Mouse (Mus musculus) kidney, embryonic 14.5 days (tissue): ENCODE measurements around the gene Eid2b. TPM values are rescaled to one million over a fixed set of nuclear protein-coding genes. Genes with fewer than 3 reads are reported as not detected.

Experiments
- ATAC-seq: fragments of 200-750 bp; cut with Nextera tagmentation; 2 replicates; pipeline ENCODE4 v1.8.0; 2017; ENCODE audit warnings: moderate number of reproducible peaks, mild to moderate bottlenecking, moderate TSS enrichment, moderate library complexity; ENCODE audit not compliant: low FRiP score, low TSS enrichment
- H3K27ac ChIP-seq: fragments of 300-500 bp; sonication (generic); 2 replicates; pipeline ENCODE4 v1.5.1; 2014; ENCODE audit warnings: low read depth, mild to moderate bottlenecking, low read length, moderate library complexity, mixed read lengths
- H3K27me3 ChIP-seq: fragments of 300-500 bp; sonication (generic); 2 replicates; pipeline ENCODE4 v1.6.1; 2014; ENCODE audit warnings: mild to moderate bottlenecking, low read length; ENCODE audit not compliant: control insufficient read depth, insufficient read depth
- H3K36me3 ChIP-seq: fragments of 300-500 bp; sonication (generic); 2 replicates; pipeline ENCODE4 v1.6.1; 2014; ENCODE audit warnings: low read length, mixed read lengths; ENCODE audit not compliant: control insufficient read depth, insufficient read depth
- H3K4me1 ChIP-seq: fragments of 300-500 bp; sonication (generic); 2 replicates; pipeline ENCODE4 v1.6.1; 2014; ENCODE audit warnings: low read length, mixed read lengths; ENCODE audit not compliant: control insufficient read depth, insufficient read depth
- H3K4me2 ChIP-seq: fragments of 300-500 bp; sonication (generic); replicated peaks from 2 replicates; pipeline ENCODE4 v1.6.1; 2014; ENCODE audit warnings: low read depth, mild to moderate bottlenecking, low read length
- H3K4me3 ChIP-seq: fragments of 300-500 bp; sonication (generic); 2 replicates; pipeline ENCODE4 v1.5.1; 2014; ENCODE audit warnings: mild to moderate bottlenecking, low read length
- H3K9ac ChIP-seq: fragments of 300-500 bp; sonication (generic); 2 replicates; pipeline ENCODE4 v1.6.1; 2014; ENCODE audit warnings: low read depth, mild to moderate bottlenecking, low read length, moderate library complexity
- H3K9me3 ChIP-seq: fragments of 300-500 bp; sonication (generic); 2 replicates; pipeline ENCODE4 v1.6.1; 2016; ENCODE audit warnings: low read length; ENCODE audit not compliant: control insufficient read depth
- WGBS: fragments of 180-500 bp; shearing (Covaris S2); extraction: QIAGEN DNeasy Blood & Tissue Kit; methylation state at CpG from one replicate; pipeline ENCODE4 v1.1.7; 2014; 5-methylcytosine and 5-hydroxymethylcytosine counted together
- polyA plus RNA-seq: library from polyadenylated mRNA; unstranded; fragments of >200 nt; fragmentation: Nextera tagmentation; extraction: Ambion mirVana; gene quantifications from 2 replicates; pipeline ENCODE4 v1.2.1, GENCODE M21; 2014

Gene Eid2b
- polyA plus RNA-seq, 1 experiment from 2014 or later, result 12.1 TPM

DNA sequence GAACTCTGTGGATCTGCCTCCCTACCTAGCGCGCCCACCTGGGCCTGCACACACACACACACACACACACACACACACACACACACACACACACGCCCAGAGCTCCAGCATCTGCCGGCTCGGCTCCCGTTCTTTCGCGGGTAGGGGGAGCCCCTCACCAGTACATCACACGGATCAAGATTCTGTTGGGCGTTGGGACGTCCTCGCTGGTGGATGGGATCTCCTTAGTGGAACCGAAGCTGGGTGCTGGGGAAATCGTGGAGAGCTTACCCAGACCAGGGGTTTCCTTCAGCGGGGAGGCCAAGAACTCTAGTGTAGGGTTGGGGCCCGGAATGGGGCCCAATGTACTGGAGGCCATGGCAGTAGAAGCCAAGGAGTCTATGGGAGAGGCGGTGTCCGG lies 12.6 kb downstream of the Eid2b start:
- Histone ChIP-seq H3K4me1 (peaks cover 4% of the 10 kb centered on the region; the same call in 1 of the 2 replicates), H3K9ac (peak overlapping the region; percentile 31; the same call in 1 of the 2 replicates), H3K9me3 (no peaks in the 10 kb centered on the region), H3K27ac (no peak overlapping the region), H3K36me3 (no peaks in the 10 kb centered on the region), H3K4me3 (peak overlapping the region; percentile 34), H3K27me3 (peaks cover 60% of the 10 kb centered on the region), H3K4me2 (peak overlapping the region; percentile 49)
- ATAC-seq, result peak; percentile 36; the same call in 1 of the 2 replicates
- 0% methylated on average over 18 of the region's 18 CpGs for WGBS

DNA sequence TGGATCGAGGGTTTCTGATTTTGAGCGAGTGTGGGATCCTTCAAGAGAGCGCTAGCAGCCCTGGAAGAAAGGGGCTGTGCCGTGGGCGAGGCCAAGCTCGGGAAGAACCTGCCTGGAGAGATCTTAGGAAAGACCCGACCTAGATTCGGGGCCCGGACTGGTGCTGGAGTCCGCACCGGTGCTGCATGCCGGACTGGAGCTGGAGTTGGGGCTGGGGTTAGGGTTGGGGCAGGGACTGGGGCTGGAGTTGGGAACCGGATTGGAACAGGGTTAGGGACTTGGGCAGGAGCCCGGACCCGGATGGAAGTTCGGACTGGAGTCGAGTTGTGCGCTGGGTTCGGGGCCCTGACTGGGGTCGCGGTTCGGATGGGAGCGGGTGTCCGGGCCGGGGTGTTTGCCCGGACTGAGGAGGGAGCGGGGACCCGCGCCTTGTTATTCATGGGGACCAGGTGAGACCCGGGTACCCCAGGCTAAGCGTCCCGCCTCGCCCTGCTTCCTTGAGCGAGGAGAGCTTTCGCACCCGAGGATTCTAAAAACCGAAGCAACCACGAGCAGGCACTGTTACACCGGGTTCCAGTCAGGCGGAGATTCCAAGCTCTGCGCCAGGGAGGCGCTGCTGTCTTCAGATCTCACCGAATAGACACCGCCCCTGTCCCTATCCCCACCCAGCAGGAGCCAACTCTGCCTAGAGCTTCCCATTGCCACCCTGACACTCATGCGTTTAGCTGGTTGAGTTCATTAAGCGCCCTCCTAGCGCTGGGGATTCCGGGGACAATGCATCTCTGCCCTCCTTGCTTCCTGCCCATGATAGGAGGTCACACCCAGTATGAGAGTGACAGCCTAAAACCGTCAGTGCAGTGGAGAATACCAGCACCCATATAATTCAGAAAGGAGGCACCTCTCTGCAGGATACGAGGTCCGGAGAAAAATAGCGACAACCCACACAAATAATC lies 13.4 kb downstream of the Eid2b start, which contains the start of gene Selenov:
TSS of gene Selenov (minus strand) at position 549 of the 953 bp plus-strand sequence.
- peak; percentile 68 for ATAC-seq
- peaks cover 60% of the 10 kb centered on the region for H3K27me3 ChIP-seq
- H3K36me3 ChIP-seq, result no peaks in the 10 kb centered on the region
- H3K4me3 ChIP-seq, result peak within 1 kb of the TSS; percentile 34
- H3K4me2 ChIP-seq, result peak within 1 kb of the TSS; percentile 49
- no peaks in the 10 kb centered on the region for H3K9me3 ChIP-seq
- H3K4me1 ChIP-seq, result peaks cover 4% of the 10 kb centered on the region; the same call in 1 of the 2 replicates
- 1% methylated on average over 52 of the region's 52 CpGs for WGBS
- peak within 1 kb of the TSS; percentile 31; the same call in 1 of the 2 replicates for H3K9ac ChIP-seq
- no peak within 1 kb of the TSS for H3K27ac ChIP-seq

DNA sequence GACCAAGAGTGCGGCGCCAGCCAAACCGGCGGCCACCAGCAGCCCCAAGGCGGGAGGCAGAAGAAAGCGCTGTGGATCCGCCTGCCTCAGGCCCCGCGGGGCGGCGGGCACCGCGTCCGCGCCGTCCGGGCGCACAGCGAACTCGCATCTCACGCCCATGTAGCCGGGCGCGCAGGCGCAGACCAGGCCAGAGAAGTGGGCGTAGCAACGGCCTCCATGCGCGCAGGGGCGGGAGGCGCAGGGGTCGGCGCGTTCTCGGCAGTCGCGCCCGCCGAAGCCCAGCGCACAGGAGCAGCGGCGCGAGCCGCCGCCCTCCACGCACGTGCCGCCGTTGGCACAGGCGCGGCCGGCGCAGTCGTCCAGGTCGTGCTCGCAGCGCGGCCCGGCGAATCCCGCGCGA lies 16.9 kb downstream of the Eid2b start:
- WGBS, result 2% methylated on average over 51 of the region's 63 CpGs
- peak overlapping the region; percentile 88 for H3K4me2 ChIP-seq
- ATAC-seq, result peak; percentile 51; the same call in 1 of the 2 replicates
- no peaks in the 10 kb centered on the region for H3K9me3 ChIP-seq
- peaks cover 4% of the 10 kb centered on the region; the same call in 1 of the 2 replicates for H3K4me1 ChIP-seq
- peaks cover 60% of the 10 kb centered on the region for H3K27me3 ChIP-seq
- peak overlapping the region; percentile 56 for H3K4me3 ChIP-seq
- H3K27ac ChIP-seq, result no peak overlapping the region
- H3K36me3 ChIP-seq, result no peaks in the 10 kb centered on the region
- H3K9ac ChIP-seq, result peak overlapping the region; percentile 58; the same call in 1 of the 2 replicates

DNA sequence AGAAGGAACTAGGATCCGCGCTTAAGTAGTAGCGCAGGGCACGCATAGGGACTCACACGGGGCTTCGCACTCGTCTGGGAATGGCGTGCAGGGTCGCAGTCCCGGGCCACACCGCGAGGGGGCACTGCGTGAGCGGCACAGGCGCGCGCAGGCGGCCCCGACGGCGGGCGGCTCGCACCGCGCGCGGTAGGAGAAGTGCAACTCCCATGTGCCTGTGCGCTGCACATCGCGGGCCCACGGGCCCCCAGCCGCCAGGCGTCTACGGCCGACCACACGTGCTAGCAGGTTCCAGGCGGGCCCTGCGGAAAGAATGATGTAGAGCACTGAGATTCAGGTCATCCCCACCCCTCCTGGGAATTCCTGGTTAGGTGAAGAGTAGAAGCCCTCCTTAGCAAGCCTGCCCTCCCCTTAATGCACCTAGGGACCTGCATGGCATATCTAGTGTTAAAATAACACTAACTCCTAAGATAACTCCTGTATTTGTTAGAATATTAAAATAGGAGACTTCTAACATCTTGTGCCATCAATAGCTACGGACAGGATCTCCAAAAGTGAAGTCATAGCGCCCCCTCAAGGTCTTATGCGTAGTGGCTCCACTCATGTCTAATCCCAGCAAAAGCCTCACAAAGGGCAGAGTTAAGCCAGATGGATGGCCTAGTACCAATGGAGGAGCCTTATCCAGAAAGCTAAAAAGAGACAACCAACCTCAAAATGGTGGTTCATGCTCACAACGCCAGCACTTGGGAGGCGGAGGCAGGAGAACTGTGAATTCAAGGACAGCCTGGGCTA lies 21.5 kb downstream of the Eid2b start:
- ATAC-seq, result no peak
- peaks cover 4% of the 10 kb centered on the region; the same call in 1 of the 2 replicates for H3K4me1 ChIP-seq
- H3K9ac ChIP-seq, result peak overlapping the region; percentile 12; the same call in 1 of the 2 replicates
- no peaks in the 10 kb centered on the region for H3K36me3 ChIP-seq
- H3K9me3 ChIP-seq, result no peaks in the 10 kb centered on the region
- peaks cover 50% of the 10 kb centered on the region for H3K27me3 ChIP-seq
- peak overlapping the region; percentile 6 for H3K4me2 ChIP-seq
- H3K27ac ChIP-seq, result no peak overlapping the region
- 18% methylated on average over 43 of the region's 43 CpGs for WGBS
- no peak overlapping the region for H3K4me3 ChIP-seq

DNA sequence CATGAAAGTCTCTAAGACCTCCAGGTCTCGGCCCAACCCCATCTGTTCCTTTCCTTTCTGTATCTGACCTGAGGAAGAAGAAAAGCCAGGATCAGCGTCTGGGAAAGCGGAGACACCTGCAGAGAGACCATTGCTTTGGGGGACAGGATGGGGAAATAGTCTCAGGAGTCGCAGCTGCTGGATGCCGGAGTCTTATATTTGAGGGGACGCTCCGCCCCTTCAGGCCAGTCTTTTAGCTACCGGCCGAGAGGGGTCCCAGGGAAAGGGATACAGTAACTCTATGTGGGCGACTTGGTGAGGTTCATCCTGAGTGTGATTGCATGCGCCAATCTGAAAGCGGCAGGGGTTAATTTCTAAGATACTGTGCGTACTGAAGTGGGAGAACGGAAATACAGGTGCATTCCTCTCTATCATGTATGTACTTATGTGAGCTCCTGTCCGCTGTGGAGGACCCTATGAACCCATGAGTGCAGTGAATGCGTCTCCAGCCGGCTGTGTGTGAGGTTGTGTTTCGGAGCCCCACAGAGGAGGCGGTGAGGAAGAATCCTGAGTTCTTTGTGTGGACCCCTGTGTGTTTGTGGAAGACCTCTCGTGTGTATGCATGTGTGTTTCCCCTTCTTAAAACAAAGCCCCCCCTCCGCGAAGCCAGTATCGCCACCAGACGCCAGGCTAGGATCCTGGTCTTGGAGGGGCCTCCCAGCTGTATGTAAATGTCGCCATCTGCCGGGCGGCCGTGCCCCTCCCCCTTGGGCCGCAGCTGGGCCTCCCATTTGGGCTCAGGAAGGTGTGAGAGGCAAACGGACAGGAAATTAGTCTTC lies 24.3 kb downstream of the Eid2b start, which contains the start of gene Dll3:
TSS of gene Dll3 (minus strand) at position 623 of the 818 bp plus-strand sequence.
- Histone ChIP-seq H3K4me2 (peak within 1 kb of the TSS; percentile 35), H3K4me3 (peak within 1 kb of the TSS; percentile 20), H3K27ac (no peak within 1 kb of the TSS), H3K4me1 (no peaks in the 10 kb centered on the region; the same call in 1 of the 2 replicates), H3K9me3 (no peaks in the 10 kb centered on the region), H3K9ac (no peak within 1 kb of the TSS), H3K36me3 (peaks cover 21% of the 10 kb centered on the region), H3K27me3 (peaks cover 41% of the 10 kb centered on the region)
- ATAC-seq, result peak; percentile 51
- WGBS, result 1% methylated on average over 30 of the region's 30 CpGs

DNA sequence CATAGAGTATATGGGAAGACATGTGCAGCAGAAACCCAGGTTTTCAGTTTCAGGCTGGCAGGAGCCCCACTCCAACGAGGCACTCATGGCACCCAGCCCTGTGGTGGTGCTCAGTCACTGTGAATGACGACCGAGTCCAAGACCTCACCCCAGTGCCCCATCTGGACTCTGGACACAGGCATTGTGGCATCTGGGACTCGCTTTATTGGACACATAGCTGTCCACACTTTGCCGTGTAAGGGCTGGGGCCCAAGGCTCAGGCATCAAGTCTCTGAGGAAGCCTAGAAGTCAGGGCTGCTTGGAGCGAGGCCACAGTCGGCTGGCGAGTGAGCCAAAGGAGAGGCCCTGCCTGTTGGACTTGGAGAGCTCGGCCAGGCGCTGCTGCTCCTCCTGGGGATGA lies 28.1 kb downstream of the Eid2b start:
- Histone ChIP-seq H3K36me3 (peaks cover 55% of the 10 kb centered on the region), H3K4me2 (no peak overlapping the region), H3K9ac (no peak overlapping the region), H3K27me3 (peaks cover 15% of the 10 kb centered on the region), H3K4me3 (no peak overlapping the region), H3K4me1 (peaks cover under 1% of the 10 kb centered on the region; the same call in 1 of the 2 replicates), H3K9me3 (no peaks in the 10 kb centered on the region), H3K27ac (no peak overlapping the region)
- 90% methylated on average over 10 of the region's 10 CpGs for WGBS
- ATAC-seq, result no peak

DNA sequence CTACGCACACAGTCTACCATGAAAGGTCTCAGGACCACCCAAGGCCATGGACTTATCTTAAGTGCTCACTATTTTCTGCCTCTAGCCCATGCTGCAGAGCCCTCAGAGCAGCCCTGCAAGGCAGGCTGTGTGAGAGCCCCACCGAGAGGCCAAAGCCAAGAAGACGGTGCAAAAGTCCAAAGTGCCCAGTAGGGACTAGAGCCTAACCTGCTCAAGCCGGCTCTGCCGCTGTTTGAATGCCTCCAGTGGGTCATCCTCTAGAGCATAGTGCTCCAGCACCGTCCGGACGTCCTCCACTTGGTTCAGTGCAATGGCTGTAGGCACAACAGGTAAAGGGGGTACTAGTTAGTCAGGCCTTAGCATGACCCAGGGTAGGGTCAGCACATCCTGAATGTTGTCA lies 28.7 kb downstream of the Eid2b start:
- H3K4me1 ChIP-seq, result peaks cover 6% of the 10 kb centered on the region
- no peaks in the 10 kb centered on the region for H3K9me3 ChIP-seq
- H3K36me3 ChIP-seq, result peaks cover 55% of the 10 kb centered on the region
- H3K27ac ChIP-seq, result no peak overlapping the region
- no peak overlapping the region for H3K4me2 ChIP-seq
- peaks cover 10% of the 10 kb centered on the region for H3K27me3 ChIP-seq
- WGBS, result 93% methylated on average over 8 of the region's 8 CpGs
- H3K4me3 ChIP-seq, result no peak overlapping the region
- no peak overlapping the region for H3K9ac ChIP-seq
- no peak for ATAC-seq

DNA sequence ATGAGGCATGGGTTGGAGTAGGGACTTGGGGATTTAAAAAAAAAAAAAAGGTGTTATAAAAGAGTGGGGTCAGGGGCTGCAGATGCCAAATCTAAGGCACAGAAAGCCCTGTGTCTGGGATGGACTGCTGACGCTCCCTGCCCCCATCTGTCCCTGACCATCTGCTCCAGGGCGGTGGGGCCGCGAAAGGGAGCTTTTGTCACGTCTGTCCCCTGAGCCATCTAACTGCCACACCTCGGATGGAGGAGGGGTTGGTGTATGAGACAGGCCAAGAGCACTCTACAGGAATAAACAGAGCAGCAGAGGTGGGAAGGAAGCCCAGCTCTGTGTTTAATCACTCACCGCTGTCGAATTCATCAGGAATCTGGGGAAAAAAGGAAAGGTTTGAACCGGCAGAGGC lies 32.2 kb downstream of the Eid2b start:
- no peak overlapping the region for H3K4me3 ChIP-seq
- no peak overlapping the region for H3K27ac ChIP-seq
- no peaks in the 10 kb centered on the region for H3K9me3 ChIP-seq
- H3K27me3 ChIP-seq, result no peaks in the 10 kb centered on the region
- no peak overlapping the region for H3K4me2 ChIP-seq
- peaks cover 6% of the 10 kb centered on the region for H3K4me1 ChIP-seq
- ATAC-seq, result no peak
- peaks cover 63% of the 10 kb centered on the region for H3K36me3 ChIP-seq
- WGBS, result 24% methylated on average over 9 of the region's 9 CpGs
- no peak overlapping the region for H3K9ac ChIP-seq
